Mouse (Mus musculus): Measurements from ENCODE around the gene Tmem247. TPM values are rescaled to one million over a fixed set of nuclear protein-coding genes. Genes with fewer than 3 reads are reported as not detected.

Gene Tmem247
- polyA plus RNA-seq, 1 experiment from 2014 or later = not detected

- no peak overlapping the region for H3K9ac ChIP-seq
- 42% methylated on average over 6 of the region's 6 CpGs for WGBS (ENCODE audit: insufficient replicate concordance)
- no peaks in the 10 kb centered on the region for H3K4me1 ChIP-seq
- H3K4me2 ChIP-seq = no peak overlapping the region
- H3K27me3 ChIP-seq (replicated peaks) = 0 out of 2 replicates have a peak, but pooled peaks cover 3% of the 10 kb centered on the region
- ATAC-seq = no peak
- no peak overlapping the region for H3K4me3 ChIP-seq
- no peaks in the 10 kb centered on the region for H3K9me3 ChIP-seq (replicated peaks)
- H3K27ac ChIP-seq = no peak overlapping the region
- no peaks in the 10 kb centered on the region for H3K36me3 ChIP-seq
Observed at GRCm38 (mm10) chr17:86918786-86919185, 1.6 kb downstream of the Tmem247 start.

DNA sequence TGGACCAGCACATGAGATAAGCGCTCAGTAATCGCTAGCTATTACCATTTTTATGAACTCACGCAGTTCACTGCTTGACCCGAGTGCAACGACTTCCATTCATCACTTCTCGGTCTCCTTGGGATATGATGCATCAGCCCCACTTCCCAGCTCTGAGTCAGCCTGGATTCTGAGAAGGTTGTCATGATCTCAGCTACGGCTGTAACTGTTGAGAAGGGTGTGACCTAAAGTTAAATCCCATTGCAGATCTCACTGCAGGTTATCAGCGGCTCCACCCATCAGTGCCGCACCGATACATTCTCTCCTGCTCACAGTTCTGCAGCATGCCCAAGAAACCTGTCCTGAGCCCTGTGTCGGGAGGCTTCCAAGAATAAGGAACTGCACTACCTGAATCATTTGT lies 2.6 kb downstream of the Tmem247 start:
- H3K4me1 ChIP-seq = no peaks in the 10 kb centered on the region

GRCm38 (mm10) chr17:86924679-86925078 lies 7.5 kb downstream of the Tmem247 start:
- H3K9ac ChIP-seq = no peak overlapping the region
- H3K4me2 ChIP-seq = no peak overlapping the region
- no peak overlapping the region for H3K4me3 ChIP-seq
- no peak overlapping the region for H3K27ac ChIP-seq
- H3K9me3 ChIP-seq (replicated peaks) = no peaks in the 10 kb centered on the region; the same call in 1 of the 2 replicates
- no peaks in the 10 kb centered on the region for H3K4me1 ChIP-seq
- no peaks in the 10 kb centered on the region for H3K36me3 ChIP-seq
- WGBS (ENCODE audit: insufficient replicate concordance) = 72% methylated on average over 3 of the region's 3 CpGs
- H3K27me3 ChIP-seq (replicated peaks) = no peaks in the 10 kb centered on the region
- no peak for ATAC-seq

More for the DNA sequence above, 2.6 kb downstream of the Tmem247 start:
- Histone ChIP-seq H3K36me3 (no peaks in the 10 kb centered on the region), H3K4me3 (no peak overlapping the region), H3K9ac (no peak overlapping the region), H3K4me2 (no peak overlapping the region), H3K27me3 (replicated peaks) (0 out of 2 replicates have a peak, but pooled peaks cover 3% of the 10 kb centered on the region), H3K9me3 (replicated peaks) (no peaks in the 10 kb centered on the region), H3K27ac (no peak overlapping the region)
- 65% methylated on average over 11 of the region's 11 CpGs for WGBS (ENCODE audit: insufficient replicate concordance)
- no peak for ATAC-seq

GRCm38 (mm10) chr17:86926836-86927235 lies 9.7 kb downstream of the Tmem247 start:
- H3K27me3 ChIP-seq (replicated peaks) = 0 out of 2 replicates have a peak, but pooled peaks cover 5% of the 10 kb centered on the region
- no peak overlapping the region for H3K9ac ChIP-seq
- WGBS (ENCODE audit: insufficient replicate concordance) = 63% methylated on average over 3 of the region's 3 CpGs
- H3K9me3 ChIP-seq (replicated peaks) = no peaks in the 10 kb centered on the region; the same call in 1 of the 2 replicates
- H3K4me2 ChIP-seq = no peak overlapping the region
- no peak for ATAC-seq
- H3K27ac ChIP-seq = no peak overlapping the region
- H3K4me3 ChIP-seq = no peak overlapping the region
- no peaks in the 10 kb centered on the region for H3K4me1 ChIP-seq
- no peaks in the 10 kb centered on the region for H3K36me3 ChIP-seq

GRCm38 (mm10) chr17:86929355-86929754 lies 12.2 kb downstream of the Tmem247 start:
- no peaks in the 10 kb centered on the region; the same call in 1 of the 2 replicates for H3K9me3 ChIP-seq (replicated peaks)
- no peak for ATAC-seq
- no peaks in the 10 kb centered on the region for H3K36me3 ChIP-seq
- no peaks in the 10 kb centered on the region for H3K4me1 ChIP-seq
- no peak overlapping the region for H3K27ac ChIP-seq
- 53% methylated on average over 6 of the region's 6 CpGs for WGBS (ENCODE audit: insufficient replicate concordance)
- no peak overlapping the region for H3K4me3 ChIP-seq
- no peak overlapping the region for H3K4me2 ChIP-seq
- peaks cover 20% of the 10 kb centered on the region; the same call in 1 of the 2 replicates for H3K27me3 ChIP-seq (replicated peaks)
- no peak overlapping the region for H3K9ac ChIP-seq

- Histone ChIP-seq H3K9ac (no peak overlapping the region), H3K27me3 (replicated peaks) (peaks cover 23% of the 10 kb centered on the region; the same call in 1 of the 2 replicates), H3K27ac (no peak overlapping the region), H3K9me3 (replicated peaks) (no peaks in the 10 kb centered on the region; the same call in 1 of the 2 replicates), H3K4me3 (no peak overlapping the region), H3K4me1 (no peaks in the 10 kb centered on the region), H3K36me3 (no peaks in the 10 kb centered on the region), H3K4me2 (no peak overlapping the region)
- no peak for ATAC-seq
Observed at GRCm38 (mm10) chr17:86929981-86930380, 12.8 kb downstream of the Tmem247 start.

DNA sequence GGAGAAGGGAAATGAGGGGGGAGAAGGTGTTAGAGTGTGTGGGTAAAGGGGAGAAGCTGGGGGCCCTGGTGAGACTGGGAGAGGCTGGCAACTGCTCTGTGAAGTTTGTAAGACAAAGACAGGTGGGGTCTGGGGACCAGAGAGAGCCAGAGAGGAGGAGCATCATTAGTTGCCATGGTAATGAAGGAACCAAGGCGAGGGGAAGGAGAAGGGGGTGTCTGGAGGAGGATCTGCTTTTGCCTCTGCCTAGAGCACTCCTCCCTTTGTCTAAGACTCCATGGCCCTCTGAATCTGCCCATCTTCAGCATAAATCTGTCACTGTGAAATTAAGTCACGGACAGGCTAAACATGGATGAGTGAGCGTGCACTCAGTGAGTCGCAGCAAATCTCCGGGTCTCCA lies 15.7 kb downstream of the Tmem247 start:
- no peak overlapping the region for H3K27ac ChIP-seq
- no peaks in the 10 kb centered on the region for H3K36me3 ChIP-seq
- H3K4me2 ChIP-seq = no peak overlapping the region
- 42% methylated on average over 5 of the region's 5 CpGs for WGBS (ENCODE audit: insufficient replicate concordance)
- 0 out of 2 replicates have a peak, but pooled peaks cover 6% of the 10 kb centered on the region for H3K4me1 ChIP-seq
- no peak overlapping the region for H3K9ac ChIP-seq
- H3K4me3 ChIP-seq = no peak overlapping the region
- peaks cover 47% of the 10 kb centered on the region for H3K27me3 ChIP-seq (replicated peaks)
- H3K9me3 ChIP-seq (replicated peaks) = no peaks in the 10 kb centered on the region
- ATAC-seq = no peak

DNA sequence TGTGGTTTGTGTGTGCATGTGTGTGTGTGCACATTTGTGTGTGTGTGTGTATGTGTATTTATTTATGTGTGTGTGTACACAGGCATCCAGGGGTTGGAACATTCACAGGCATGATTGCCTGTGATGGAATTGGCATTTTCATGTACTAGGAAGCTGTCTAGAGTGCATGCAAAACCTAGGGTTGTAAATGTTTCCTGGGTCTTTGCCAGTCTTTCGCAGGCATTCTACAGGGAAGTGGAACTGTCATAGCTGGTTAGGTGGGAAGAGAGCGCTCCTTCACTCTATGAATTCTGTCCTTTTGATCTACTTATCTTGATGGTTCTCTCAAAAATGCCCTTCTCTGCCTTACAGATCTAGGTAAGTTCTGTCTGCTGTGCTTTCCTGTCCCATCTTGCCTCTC lies 19.9 kb downstream of the Tmem247 start:
- H3K27me3 ChIP-seq (replicated peaks) = peaks cover 70% of the 10 kb centered on the region
- H3K4me2 ChIP-seq = no peak overlapping the region
- H3K9me3 ChIP-seq (replicated peaks) = no peaks in the 10 kb centered on the region
- no peak overlapping the region for H3K27ac ChIP-seq
- H3K36me3 ChIP-seq = no peaks in the 10 kb centered on the region
- 0 out of 2 replicates have a peak, but pooled peaks cover 6% of the 10 kb centered on the region for H3K4me1 ChIP-seq
- H3K4me3 ChIP-seq = no peak overlapping the region
- no peak overlapping the region for H3K9ac ChIP-seq
- ATAC-seq = no peak
- WGBS (ENCODE audit: insufficient replicate concordance) = 55% methylated on average over 2 of the region's 2 CpGs

- WGBS (ENCODE audit: insufficient replicate concordance) = 7% methylated on average over 20 of the region's 20 CpGs
- 0 out of 2 replicates have a peak, but pooled peaks have one; percentile 40 for ATAC-seq
- 0 out of 2 replicates have a peak, but pooled peaks cover 6% of the 10 kb centered on the region for H3K4me1 ChIP-seq
- no peak overlapping the region for H3K27ac ChIP-seq
- H3K36me3 ChIP-seq = no peaks in the 10 kb centered on the region
- no peaks in the 10 kb centered on the region for H3K9me3 ChIP-seq (replicated peaks)
- no peak overlapping the region for H3K9ac ChIP-seq
- peak overlapping the region; percentile 35 for H3K4me3 ChIP-seq
- peaks cover 72% of the 10 kb centered on the region for H3K27me3 ChIP-seq (replicated peaks)
- H3K4me2 ChIP-seq = peak overlapping the region; percentile 50
Observed at GRCm38 (mm10) chr17:86937497-86938155, 20.5 kb downstream of the Tmem247 start.

GRCm38 (mm10) chr17:86938683-86939082 lies 21.5 kb downstream of the Tmem247 start:
- Histone ChIP-seq H3K36me3 (no peaks in the 10 kb centered on the region), H3K27me3 (replicated peaks) (peaks cover 62% of the 10 kb centered on the region), H3K9ac (no peak overlapping the region), H3K27ac (no peak overlapping the region), H3K4me3 (no peak overlapping the region), H3K4me2 (no peak overlapping the region), H3K4me1 (0 out of 2 replicates have a peak, but pooled peaks cover 6% of the 10 kb centered on the region), H3K9me3 (replicated peaks) (no peaks in the 10 kb centered on the region)
- WGBS (ENCODE audit: insufficient replicate concordance) = 54% methylated on average over 7 of the region's 7 CpGs
- no peak for ATAC-seq

- Histone ChIP-seq H3K4me3 (no peak overlapping the region), H3K4me2 (no peak overlapping the region), H3K27me3 (replicated peaks) (peaks cover 46% of the 10 kb centered on the region), H3K36me3 (no peaks in the 10 kb centered on the region), H3K27ac (no peak overlapping the region), H3K4me1 (0 out of 2 replicates have a peak, but pooled peaks cover 6% of the 10 kb centered on the region), H3K9ac (no peak overlapping the region), H3K9me3 (replicated peaks) (no peaks in the 10 kb centered on the region)
- ATAC-seq = no peak
- WGBS (ENCODE audit: insufficient replicate concordance) = 44% methylated on average over 6 of the region's 6 CpGs
Observed at GRCm38 (mm10) chr17:86942112-86942511, 25.0 kb downstream of the Tmem247 start.

DNA sequence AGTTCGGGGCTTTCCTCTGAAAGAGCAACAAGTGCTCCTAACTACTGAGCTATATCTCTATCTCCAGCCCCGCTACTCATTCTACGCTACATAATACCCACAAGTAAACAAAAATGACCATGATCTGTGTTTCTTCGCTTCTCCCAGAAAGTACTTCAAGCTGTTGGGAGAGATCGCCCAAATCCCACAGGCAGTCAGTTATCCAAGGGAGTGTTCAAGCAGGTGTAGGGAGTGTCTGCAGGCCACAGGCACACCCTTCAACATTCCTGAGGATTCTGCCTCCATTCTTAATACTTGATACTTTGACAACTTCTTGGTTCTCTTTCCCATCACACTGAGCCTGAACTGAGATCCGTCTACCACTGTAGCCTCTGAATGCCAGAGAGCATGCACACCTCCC lies 26.0 kb downstream of the Tmem247 start:
- no peak overlapping the region for H3K27ac ChIP-seq
- no peaks in the 10 kb centered on the region for H3K36me3 ChIP-seq
- peaks cover 36% of the 10 kb centered on the region for H3K27me3 ChIP-seq (replicated peaks)
- no peak for ATAC-seq
- H3K9me3 ChIP-seq (replicated peaks) = no peaks in the 10 kb centered on the region
- no peaks in the 10 kb centered on the region for H3K4me1 ChIP-seq
- H3K4me3 ChIP-seq = no peak overlapping the region
- 72% methylated on average over 6 of the region's 6 CpGs for WGBS (ENCODE audit: insufficient replicate concordance)
- no peak overlapping the region for H3K9ac ChIP-seq
- no peak overlapping the region for H3K4me2 ChIP-seq

Measured in liver, embryonic 12.5 days (tissue).